Comparison of ENCODE assay signal across 8 mouse cellular contexts in the genomic region with DNA sequence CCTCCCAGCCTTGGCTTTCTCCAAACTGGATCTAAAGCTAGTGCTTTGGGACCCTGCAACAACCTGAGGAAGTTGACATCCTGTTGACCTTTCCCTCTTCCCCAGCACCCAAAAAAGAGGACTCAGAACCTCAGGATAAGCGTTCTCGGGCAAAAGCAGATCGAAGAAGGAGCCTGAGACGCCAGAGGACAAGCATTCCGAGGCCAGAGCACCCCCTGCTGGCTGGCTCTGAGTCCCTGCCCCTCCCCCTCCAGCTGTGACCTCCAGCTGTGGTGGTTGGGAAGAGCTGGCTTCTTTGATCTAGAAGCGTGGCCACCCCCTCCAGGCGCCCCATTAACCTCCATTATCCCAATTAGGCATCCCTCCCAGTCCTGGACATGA. TPM values are rescaled to one million over a fixed set of nuclear protein-coding genes. Genes with fewer than 3 reads are reported as not detected.
DNase-seq lines count a peak whose midpoint lies in the region; ATAC-seq lines count a peak whose summit lies in the region.

No protein-coding gene starts in this region.

- no peaks in the 10 kb centered on the region for H3K27me3 ChIP-seq in intestine, embryonic 14.5 days (replicated peaks; ENCODE audit: control insufficient read depth, insufficient read depth, low read length)
- peaks cover 43% of the 10 kb centered on the region for H3K27me3 ChIP-seq in midbrain, embryonic 10.5 days (ENCODE audit: low read depth, poor library complexity, severe bottlenecking)

- under 1% methylated on average over 7 of the region's 7 CpGs for WGBS in intestine, embryonic 14.5 days
- whole genome bisulfite sequencing in midbrain, embryonic 10.5 days: under 1% methylated on average over 7 of the region's 7 CpGs

- peak overlapping the region; percentile 96 for H3K4me2 ChIP-seq in intestine, embryonic 14.5 days (ENCODE audit: low read length)

- H3K9ac ChIP-seq in intestine, embryonic 14.5 days (ENCODE audit: low read length): peak overlapping the region; percentile 59

- H3K9me3 ChIP-seq in intestine, embryonic 14.5 days (ENCODE audit: control insufficient read depth, low read length): no peaks in the 10 kb centered on the region
- H3K9me3 ChIP-seq in midbrain, embryonic 10.5 days (replicated peaks): no peaks in the 10 kb centered on the region

- H3K36me3 ChIP-seq in intestine, embryonic 14.5 days (ENCODE audit: control insufficient read depth, insufficient read depth, low read length): no peaks in the 10 kb centered on the region
- H3K36me3 ChIP-seq in midbrain, embryonic 10.5 days: no peaks in the 10 kb centered on the region

- peak; percentile 95 for DNase-seq in embryo, embryonic 10.5 days (ENCODE audit: low spot score)
- peak; percentile 89 for DNase-seq in gastrocnemius, postnatal 14 days
- DNase-seq in intestine, embryonic 14.5 days (ENCODE audit: low spot score): peak; percentile 97
- DNase-seq in left cerebral cortex, postnatal 36 days (ENCODE audit: low spot score in 2 of 2): peak; percentile 55 to 66
- peak; percentile 85 for DNase-seq in midbrain, embryonic 10.5 days (ENCODE audit: low spot score)
- peak; percentile 53 to 54 for DNase-seq in right cerebral cortex, postnatal 36 days (ENCODE audit: low spot score in 2 of 2)
- peak; percentile 85 for DNase-seq in yolk sac, embryonic 10.5 days (ENCODE audit: low spot score)

- peak overlapping the region; percentile 52 for H3K27ac ChIP-seq in intestine, embryonic 14.5 days (ENCODE audit: low read depth)
- H3K27ac ChIP-seq in midbrain, embryonic 10.5 days (replicated peaks): peak overlapping the region; percentile 79

- H3K4me3 ChIP-seq in intestine, embryonic 14.5 days (ENCODE audit: low read depth, low read length): peak overlapping the region; percentile 56
- peak overlapping the region; percentile 72 for H3K4me3 ChIP-seq in midbrain, embryonic 10.5 days

- H3K4me1 ChIP-seq in intestine, embryonic 14.5 days (replicated peaks; ENCODE audit: control insufficient read depth, insufficient read depth, low read length): peaks cover 11% of the 10 kb centered on the region
- H3K4me1 ChIP-seq in midbrain, embryonic 10.5 days: peaks cover 23% of the 10 kb centered on the region

- intact Hi-C loops in gastrocnemius, postnatal 14 days (cut with DNase I; ENCODE audit: low total_unique reads): loop anchor here (5.0 kb wide), 1 partner anchor 35 kb away; no protein-coding TSS in a partner anchor
- intact Hi-C loops in left cerebral cortex, postnatal 36 days (cut with DNase I): loop anchor here (2.0 to 5.0 kb wide), 2 partner anchors 20 to 35 kb away; no protein-coding TSS in a partner anchor

- ATAC-seq in activated CD4-positive, CD25-positive, alpha-beta regulatory T cell, adult 4 months: peak; percentile 62
- ATAC-seq in intestine, embryonic 14.5 days (replicated peaks; ENCODE audit: low FRiP score, low TSS enrichment, low read depth): peak; percentile 63

RNA-seq across cellular contexts. Expression of a gene that starts 10.2 kb away (rescaled TPM):
- not detected for polyA plus RNA-seq in activated CD4-positive, CD25-positive, alpha-beta regulatory T cell, adult 4 months (2017; shearing (Covaris generic))
- under 1 TPM; 0.11 to 0.14 TPM for total RNA-seq in gastrocnemius, postnatal 14 days (2021)
- polyA plus RNA-seq in intestine, embryonic 14.5 days (2014; fragmentation: Nextera tagmentation; extraction: Ambion mirVana): 1.2 and 1.3 TPM in 2 replicates
- under 1 TPM; 0.79 to 1.00 TPM for total RNA-seq in left cerebral cortex, postnatal 36 days (2021)
- polyA plus RNA-seq in midbrain, embryonic 10.5 days (2016; fragmentation: Nextera tagmentation; extraction: Ambion mirVana): 0.59 and 0.66 TPM in 2 replicates

RNA-seq across cellular contexts. Expression of a gene that starts 26.6 kb away (rescaled TPM):
- polyA plus RNA-seq in activated CD4-positive, CD25-positive, alpha-beta regulatory T cell, adult 4 months (2017; shearing (Covaris generic)): 10 to 100 TPM; 45.7 to 48.7 TPM
- 1 to 10 TPM; 7.2 to 8.4 TPM for total RNA-seq in gastrocnemius, postnatal 14 days (2021)
- 64.1 and 71.2 TPM in 2 replicates for polyA plus RNA-seq in intestine, embryonic 14.5 days (2014; fragmentation: Nextera tagmentation; extraction: Ambion mirVana)
- total RNA-seq in left cerebral cortex, postnatal 36 days (2021): 10 to 100 TPM; 17.2 to 17.7 TPM
- polyA plus RNA-seq in midbrain, embryonic 10.5 days (2016; fragmentation: Nextera tagmentation; extraction: Ambion mirVana): 115 and 128 TPM in 2 replicates

RNA-seq across cellular contexts. Expression of a gene that starts 28.8 kb away (rescaled TPM):
- polyA plus RNA-seq in activated CD4-positive, CD25-positive, alpha-beta regulatory T cell, adult 4 months (2017; shearing (Covaris generic)): 10 to 100 TPM; 20.6 to 21.6 TPM
- 10 to 100 TPM; 27.5 to 31.2 TPM for total RNA-seq in gastrocnemius, postnatal 14 days (2021)
- 14.4 and 15.8 TPM in 2 replicates for polyA plus RNA-seq in intestine, embryonic 14.5 days (2014; fragmentation: Nextera tagmentation; extraction: Ambion mirVana)
- total RNA-seq in left cerebral cortex, postnatal 36 days (2021): 10 to 100 TPM; 22.0 to 30.3 TPM
- polyA plus RNA-seq in midbrain, embryonic 10.5 days (2016; fragmentation: Nextera tagmentation; extraction: Ambion mirVana): 7.9 and 8.9 TPM in 2 replicates

RNA-seq across cellular contexts. Expression of a gene that starts 45.6 kb away (rescaled TPM):
- 100 to 1,000 TPM; 109 to 120 TPM for polyA plus RNA-seq in activated CD4-positive, CD25-positive, alpha-beta regulatory T cell, adult 4 months (2017; shearing (Covaris generic))
- total RNA-seq in gastrocnemius, postnatal 14 days (2021): 10 to 100 TPM; 17.6 to 19.0 TPM
- 104 and 120 TPM in 2 replicates for polyA plus RNA-seq in intestine, embryonic 14.5 days (2014; fragmentation: Nextera tagmentation; extraction: Ambion mirVana)
- 10 to 100 TPM; 45.8 to 69.3 TPM for total RNA-seq in left cerebral cortex, postnatal 36 days (2021)
- polyA plus RNA-seq in midbrain, embryonic 10.5 days (2016; fragmentation: Nextera tagmentation; extraction: Ambion mirVana): 125 and 134 TPM in 2 replicates

RNA-seq across cellular contexts. Expression of a gene that starts 51.2 kb away (rescaled TPM):
- polyA plus RNA-seq in activated CD4-positive, CD25-positive, alpha-beta regulatory T cell, adult 4 months (2017; shearing (Covaris generic)): 1,000 to 10,000 TPM; 1,328 to 1,584 TPM
- 100 to 1,000 TPM; 212 to 228 TPM for total RNA-seq in gastrocnemius, postnatal 14 days (2021)
- 450 and 456 TPM in 2 replicates for polyA plus RNA-seq in intestine, embryonic 14.5 days (2014; fragmentation: Nextera tagmentation; extraction: Ambion mirVana)
- total RNA-seq in left cerebral cortex, postnatal 36 days (2021): 100 to 1,000 TPM; 374 to 425 TPM
- polyA plus RNA-seq in midbrain, embryonic 10.5 days (2016; fragmentation: Nextera tagmentation; extraction: Ambion mirVana): 335 and 345 TPM in 2 replicates

Comparison
In these comparisons a context has a peak if more than half of its experiments do, and no peak if none do; other contexts are left out.
1. Peak in every context shown above with its lines: DNase-seq, ATAC-seq, H3K4me3 ChIP-seq and H3K27ac ChIP-seq.